Mouse (Mus musculus) CH12.LX (cell line): ENCODE measurements around the gene Rbm19. TPM values are rescaled to one million over a fixed set of nuclear protein-coding genes. Genes with fewer than 3 reads are reported as not detected.
A peak's percentile ranks its signal among the peaks of the same experiment; 100 is the strongest.

Experiments
- DNase-seq: peaks from one replicate; pipeline ENCODE4 v3.0.0-alpha.2; 2013; ENCODE audit errors: extremely low read depth
- H3K27ac ChIP-seq: 2 replicates; pipeline ENCODE4 v1.5.1; 2012; ENCODE audit warnings: low read depth, mild to moderate bottlenecking, control low read depth, moderate library complexity; ENCODE audit not compliant: insufficient read depth
- H3K27me3 ChIP-seq: replicated peaks from 2 replicates; pipeline ENCODE3; 2012; ENCODE audit warnings: inconsistent platforms
- H3K36me3 ChIP-seq, 2 experiments: replicated peaks in 1 of 2; 2 replicates each; pipeline versions ENCODE3 to v1.6.1; 2012; ENCODE audit warnings: inconsistent platforms in 1 of 2, low read length in 1 of 2, mild to moderate bottlenecking in 1 of 2, mixed read lengths in 1 of 2, moderate library complexity in 1 of 2; ENCODE audit not compliant: control insufficient read depth in 1 of 2, insufficient read depth in 1 of 2
- H3K4me1 ChIP-seq, 2 experiments: 2 replicates each; pipeline ENCODE4 v1.6.1; 2012; ENCODE audit warnings: inconsistent platforms in 1 of 2, moderate library complexity in 1 of 2; ENCODE audit not compliant: insufficient read depth in 2 of 2, control insufficient read depth in 1 of 2
- H3K4me2 ChIP-seq: 2 replicates; pipeline ENCODE4 v1.6.1; 2012; ENCODE audit warnings: low read depth, mild to moderate bottlenecking, control low read depth; ENCODE audit not compliant: poor library complexity, insufficient read depth, severe bottlenecking
- H3K4me3 ChIP-seq, 3 experiments: fragments of 150-350 bp in 1 of 3; sonication (generic) in 1 of 3; replicated peaks in 1 of 3; 2 replicates each; pipeline versions ENCODE3 to v1.5.1; 2011 to 2012; ENCODE audit warnings: low read depth in 2 of 3, low read length in 2 of 3, mild to moderate bottlenecking in 2 of 3, moderate library complexity in 2 of 3, control low read depth in 1 of 3, improper control_type of control experiment in 1 of 3, inconsistent platforms in 1 of 3, mixed read lengths in 1 of 3; ENCODE audit not compliant: poor library complexity in 1 of 3
- H3K79me2 ChIP-seq: replicated peaks from 2 replicates; pipeline ENCODE4 v1.6.1; 2012; ENCODE audit warnings: mild to moderate bottlenecking, moderate library complexity; ENCODE audit not compliant: control insufficient read depth, poor library complexity, insufficient read depth, severe bottlenecking; ENCODE audit errors: extremely low read depth
- H3K9ac ChIP-seq: 2 replicates; pipeline ENCODE4 v1.6.1; 2012; ENCODE audit warnings: low read depth, mild to moderate bottlenecking, control low read depth, moderate library complexity; ENCODE audit not compliant: insufficient read depth
- H3K9me3 ChIP-seq: replicated peaks from 2 replicates; pipeline ENCODE3; 2012; ENCODE audit warnings: low read length, inconsistent platforms, mixed read lengths
- BHLHE40 ChIP-seq: IDR thresholded peaks from 2 replicates; pipeline ENCODE4 v1.6.1; 2011; ENCODE audit warnings: mild to moderate bottlenecking, low read depth, low read length, improper control_type of control experiment
- CHD2 ChIP-seq: IDR thresholded peaks from 2 replicates; pipeline ENCODE4 v1.6.1; 2011; ENCODE audit warnings: low read length, improper control_type of control experiment
- CTCF ChIP-seq, 2 experiments: IDR thresholded peaks in 1 of 2; conservative IDR thresholded peaks in 1 of 2; 2 replicates each; pipeline ENCODE4 v1.5.1; 2011 to 2012; ENCODE audit warnings: low read depth in 2 of 2, low read length in 2 of 2, improper control_type of control experiment in 1 of 2, inconsistent platforms in 1 of 2, mild to moderate bottlenecking in 1 of 2, moderate library complexity in 1 of 2
- EP300 ChIP-seq: IDR thresholded peaks from 2 replicates; pipeline ENCODE4 v1.6.1; 2011; ENCODE audit warnings: low read length, improper control_type of control experiment
- JUND ChIP-seq: conservative IDR thresholded peaks from 2 replicates; pipeline ENCODE4 v1.6.1; 2011; ENCODE audit warnings: low read depth, low read length, improper control_type of control experiment
- MAX ChIP-seq: IDR thresholded peaks from 2 replicates; pipeline ENCODE4 v1.6.1; 2011; ENCODE audit warnings: low read length, improper control_type of control experiment
- MYC ChIP-seq: IDR thresholded peaks from 2 replicates; pipeline ENCODE4 v1.6.1; 2011; ENCODE audit warnings: low read depth, mild to moderate bottlenecking, improper control_type of control experiment, low read length
- NRF1 ChIP-seq: IDR thresholded peaks from 2 replicates; pipeline ENCODE4 v1.6.1; 2014; ENCODE audit warnings: low read depth, mild to moderate bottlenecking, inconsistent platforms, low read length, improper control_type of control experiment, moderate library complexity
- POLR2AphosphoS2 ChIP-seq: IDR thresholded peaks from 2 replicates; pipeline ENCODE4 v1.6.1; 2011; ENCODE audit warnings: low read depth, low read length, improper control_type of control experiment
- RCOR1 ChIP-seq: conservative IDR thresholded peaks from 2 replicates; pipeline ENCODE4 v1.6.1; 2012; ENCODE audit warnings: low read depth, mild to moderate bottlenecking, inconsistent platforms, low read length, improper control_type of control experiment
- SIN3A ChIP-seq: IDR thresholded peaks from 2 replicates; pipeline ENCODE4 v1.6.1; 2012; ENCODE audit warnings: low read length, improper control_type of control experiment, inconsistent platforms
- SMC3 ChIP-seq: IDR thresholded peaks from 2 replicates; pipeline ENCODE4 v1.6.1; 2011; ENCODE audit warnings: low read depth, low read length, improper control_type of control experiment
- TBP ChIP-seq: conservative IDR thresholded peaks from 2 replicates; pipeline ENCODE4 v1.6.1; 2011; ENCODE audit warnings: low read depth, low read length, improper control_type of control experiment
- ZC3H11A ChIP-seq: IDR thresholded peaks from 2 replicates; pipeline ENCODE4 v1.6.1; 2012; ENCODE audit warnings: low read depth, mild to moderate bottlenecking, inconsistent platforms, low read length, improper control_type of control experiment
- ZKSCAN1 ChIP-seq: IDR thresholded peaks from 2 replicates; pipeline ENCODE4 v1.6.1; 2012; ENCODE audit warnings: low read depth, inconsistent platforms, low read length, improper control_type of control experiment, borderline replicate concordance
- ZNF384 ChIP-seq: IDR thresholded peaks from 2 replicates; pipeline ENCODE4 v1.6.1; 2012; ENCODE audit warnings: low read depth, low read length, improper control_type of control experiment, inconsistent platforms
- dilution Hi-C: fragments of 300-500 bp; cut with MboI; formaldehyde crosslinking; loops from 2 replicates; pipeline ENCODE4 v1.14.3; 2020; ENCODE audit warnings: low sequenced_read_pairs; ENCODE audit not compliant: extremely low pct_unique_long_range_greater_than_20kb, extremely low pct_ligation_motif_present
- in situ Hi-C: fragments of 300-500 bp; cut with MboI; formaldehyde crosslinking; loops from 3 replicates; pipeline ENCODE4 v1.14.3; 2019; ENCODE audit warnings: low sequenced_read_pairs, low pct_ligation_motif_present, low pct_unique_long_range_greater_than_20kb, mixed read lengths
- polyA plus RNA-seq: library from polyadenylated mRNA; unstranded; fragments of >175 nt; gene quantifications from 2 replicates; pipeline ENCODE4 v1.2.1, GENCODE M21; 2012; ENCODE audit warnings: low read depth; ENCODE audit not compliant: insufficient read length
- total RNA-seq, 2 experiments: library from RNA; depleted of rRNA; stranded (reverse); fragments of 300-350 nt in 1 of 2; fragments of >200 nt in 1 of 2; gene quantifications; 2 replicates each; pipeline ENCODE4 v1.2.3; 2012 to 2014

The Rbm19 gene
- total and polyA plus RNA-seq, 3 experiments = 36.2 to 81.4 (median 56.5) TPM

DNA sequence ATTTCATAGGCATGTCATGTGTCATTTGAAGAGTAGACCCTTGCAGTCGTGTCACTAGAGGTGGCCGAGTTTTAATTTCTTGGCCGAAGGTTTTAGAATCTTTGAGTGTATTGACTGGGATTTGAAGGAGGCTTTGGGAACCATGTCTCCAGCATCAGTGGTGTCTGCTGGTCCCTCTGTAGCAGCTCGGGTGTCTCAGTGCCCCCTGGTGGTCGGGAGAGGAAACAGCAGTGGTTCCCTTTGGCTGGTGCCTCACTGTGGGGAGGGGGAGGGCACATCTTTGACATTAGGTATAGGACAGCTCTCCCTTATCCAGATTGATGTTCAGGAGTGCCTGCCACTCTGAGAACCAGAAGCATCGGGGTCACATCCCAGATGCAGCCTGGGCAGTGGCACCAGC, 17.7 kb downstream of the Rbm19 start:
- Histone ChIP-seq H3K9me3 (no peaks in the 10 kb centered on the region), H3K79me2 (no peaks in the 10 kb centered on the region), H3K4me3 (no peak overlapping the region), H3K27ac (no peak overlapping the region), H3K27me3 (no peaks in the 10 kb centered on the region), H3K36me3 (peaks cover 88 to 100% of the 10 kb centered on the region in 2 experiments), H3K4me1 (peaks cover 1 to 29% of the 10 kb centered on the region in 2 experiments; a peak in 2 of 4 replicates), H3K9ac (no peak overlapping the region), H3K4me2 (no peak overlapping the region)
- peak; percentile 52 for DNase-seq
- dilution Hi-C loops = no loop called here
- in situ Hi-C loops = loop anchor here (25.0 kb wide), 1 partner anchor 478 kb away; the partner anchor contains the start of genes Ddx54 and Rita1
- TF ChIP-seq EP300 (no peak), POLR2AphosphoS2 (no peak), RCOR1 (no peak), ZKSCAN1 (no peak), SMC3 (peak; percentile 33), ZNF384 (no peak), BHLHE40 (no peak), MAX (no peak), NRF1 (no peak), JUND (no peak), CTCF (conservative IDR thresholded peaks at IDR 0.05 in 1 of 2, IDR thresholded peaks at IDR 0.05 in 1 of 2; ENCODE audit: low read depth in 2 of 2, low read length in 2 of 2) (peak; percentile 73 to 79), TBP (no peak)

DNA sequence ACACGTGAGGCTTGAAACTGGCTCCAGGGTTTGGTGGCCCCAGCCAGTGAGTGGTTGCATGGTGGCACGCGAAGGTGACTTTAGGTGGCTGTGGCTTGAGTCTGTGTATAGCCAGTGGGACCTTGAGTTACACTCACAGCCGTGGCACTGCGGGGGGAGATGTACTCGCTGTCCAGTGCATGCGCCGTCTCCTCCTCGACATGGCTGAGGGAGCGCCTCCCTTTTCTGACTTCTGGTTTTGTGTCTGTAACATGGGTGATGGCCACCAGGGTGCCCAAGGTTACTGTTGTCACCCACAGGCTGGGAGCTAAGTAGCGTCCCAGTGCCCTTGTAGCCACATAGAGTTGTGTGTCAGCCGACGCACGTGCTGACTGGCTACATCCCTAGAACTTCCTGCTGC, 19.1 kb downstream of the Rbm19 start:
- Histone ChIP-seq H3K79me2 (no peaks in the 10 kb centered on the region), H3K4me3 (no peak overlapping the region), H3K27me3 (no peaks in the 10 kb centered on the region), H3K9me3 (no peaks in the 10 kb centered on the region), H3K36me3 (peaks cover 81 to 98% of the 10 kb centered on the region in 2 experiments), H3K4me1 (peaks cover 3 to 31% of the 10 kb centered on the region in 2 experiments; a peak in 2 of 4 replicates), H3K4me2 (no peak overlapping the region), H3K9ac (no peak overlapping the region), H3K27ac (no peak overlapping the region)
- TF ChIP-seq SIN3A (no peak), ZC3H11A (no peak), MYC (no peak), CHD2 (no peak), RCOR1 (no peak)
- no peak for DNase-seq
- in situ Hi-C loops = loop anchor here (25.0 kb wide), 1 partner anchor 477 kb away; the partner anchor contains the start of genes Ddx54 and Rita1
- dilution Hi-C loops = no loop called here
